Mouse (Mus musculus) 3134 (cell line): ENCODE measurements at regions not wholly inside any gene's neighbourhood (a gene's known extent, or its start where the extent isn't known, plus 50 kb on each side); places are given as distances from the start of the nearest gene placed in this dataset.
"Not testable (repeated sequence)": the region's sequence is repeated elsewhere in the genome, so short reads cannot be mapped to it uniquely, and the experiment has no call there.

Source experiments
- DNase-seq: peaks from one replicate; pipeline ENCODE4 v3.0.0-alpha.2; 2011; ENCODE audit warnings: low spot score; ENCODE audit not compliant: insufficient read length; ENCODE audit errors: extremely low read depth

DNA sequence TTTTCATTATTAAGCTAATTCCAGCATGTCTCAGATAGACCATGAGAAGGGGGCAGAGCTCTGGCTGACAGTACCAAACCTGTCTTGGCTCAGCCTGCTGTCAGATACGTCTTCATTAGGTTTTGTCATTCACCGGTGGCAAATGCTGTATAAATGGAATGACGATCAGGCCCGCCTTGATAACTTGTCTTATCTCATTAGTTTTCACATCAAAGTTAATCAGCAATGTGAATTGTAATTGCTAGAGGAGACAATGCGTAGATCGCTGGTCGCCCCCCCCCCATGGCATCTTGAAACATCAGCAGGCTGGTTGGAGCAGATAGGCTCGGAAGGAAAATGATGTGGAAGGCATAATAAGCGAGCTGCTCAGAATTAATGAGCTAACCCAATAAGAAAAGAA, 132.5 kb upstream of the Kiz start:
- no peak for DNase-seq

DNA sequence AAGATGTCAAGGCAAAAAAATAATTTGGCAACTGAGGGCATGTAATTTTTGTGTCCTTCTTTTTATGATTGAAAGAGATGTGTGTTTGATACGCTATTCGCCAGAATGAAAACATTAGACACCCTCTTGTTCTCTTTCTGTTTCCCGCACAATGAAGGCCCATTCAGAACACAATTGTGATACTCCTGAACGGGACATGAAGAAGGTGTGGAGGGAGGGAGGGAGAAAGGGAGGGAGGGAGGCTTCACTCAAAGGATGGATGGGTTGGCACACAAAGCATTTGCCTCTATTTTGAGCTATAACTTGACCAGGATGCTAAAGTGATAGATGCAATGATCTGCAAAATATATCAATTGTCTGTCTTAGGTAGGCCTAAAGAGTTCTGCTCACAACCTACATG, 132.0 kb upstream of the Kiz start:
- no peak for DNase-seq

DNA sequence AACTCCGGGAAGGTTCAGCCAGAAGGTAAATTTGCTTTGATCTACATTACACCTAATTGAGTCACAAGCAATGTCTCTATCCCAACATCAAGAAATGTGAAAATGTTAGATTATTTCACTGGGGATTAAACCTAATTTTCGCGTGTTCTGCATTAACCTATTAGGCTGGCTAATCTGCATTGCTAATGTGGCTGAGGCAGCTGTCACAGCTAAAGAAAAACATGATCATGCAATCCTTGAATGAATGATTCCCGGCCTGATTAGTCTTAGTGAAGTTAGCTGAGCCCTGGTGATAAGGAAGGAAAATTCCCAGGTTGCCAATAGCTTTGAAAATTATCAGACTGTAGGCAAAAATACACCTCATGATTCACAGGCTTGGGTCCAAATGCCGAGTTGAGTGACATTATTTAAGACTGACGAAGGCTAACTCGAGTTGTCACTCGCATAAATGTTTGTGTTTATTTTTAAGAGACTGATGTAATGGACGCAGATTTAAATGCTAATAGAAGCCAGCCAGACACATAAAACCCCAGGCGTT, 131.5 kb upstream of the Kiz start:
- no peak for DNase-seq

DNA sequence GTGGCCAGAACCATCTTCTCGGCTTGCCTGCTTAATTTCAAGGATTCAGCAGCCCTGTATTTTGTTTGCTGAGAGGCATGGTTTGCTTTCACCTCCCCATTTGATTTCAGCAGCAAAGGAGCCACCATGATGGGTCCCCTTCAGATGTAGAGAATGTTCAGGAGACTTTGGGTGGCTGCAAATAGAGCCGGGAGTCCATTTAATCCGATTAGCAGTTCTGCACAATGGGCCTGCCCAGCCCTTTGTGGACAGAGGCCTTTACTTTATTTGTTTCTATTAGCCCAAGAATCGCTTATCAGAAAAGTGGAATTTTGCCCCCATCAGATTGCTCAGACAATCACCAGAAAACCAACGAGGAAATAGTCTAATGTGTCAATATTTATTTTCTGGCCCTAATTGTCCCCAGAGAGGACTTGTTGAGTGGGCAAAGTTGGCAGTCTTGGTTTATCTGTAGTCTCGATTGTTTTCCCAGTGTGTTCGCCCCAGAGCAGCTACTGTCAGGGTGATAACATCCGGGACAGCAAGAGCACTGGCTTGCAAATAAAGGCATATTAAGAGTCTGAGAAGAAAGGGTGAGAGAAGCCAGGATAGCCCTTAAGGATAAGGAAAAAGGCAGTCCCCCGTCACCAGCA, 130.6 kb upstream of the Kiz start:
- no peak for DNase-seq

DNA sequence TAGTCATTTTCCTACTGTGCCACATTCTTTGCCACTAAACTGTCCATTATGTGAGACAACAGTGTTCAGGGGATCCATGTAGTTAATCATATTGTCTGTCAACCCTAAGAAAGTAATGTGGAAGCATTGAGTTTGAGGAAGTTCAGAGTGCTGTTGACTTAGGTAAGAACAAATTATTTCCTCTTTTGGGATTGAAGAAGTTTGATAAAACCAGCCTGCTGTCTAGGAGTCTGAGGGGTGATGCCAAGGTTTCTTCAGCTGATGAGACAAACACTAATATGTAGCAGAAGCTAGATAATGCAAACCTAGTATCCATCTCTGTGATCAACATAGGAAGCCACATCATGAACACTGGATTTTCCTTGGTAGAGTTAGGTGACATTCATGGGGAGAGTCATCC, 127.0 kb upstream of the Kiz start:
- no peak for DNase-seq

DNA sequence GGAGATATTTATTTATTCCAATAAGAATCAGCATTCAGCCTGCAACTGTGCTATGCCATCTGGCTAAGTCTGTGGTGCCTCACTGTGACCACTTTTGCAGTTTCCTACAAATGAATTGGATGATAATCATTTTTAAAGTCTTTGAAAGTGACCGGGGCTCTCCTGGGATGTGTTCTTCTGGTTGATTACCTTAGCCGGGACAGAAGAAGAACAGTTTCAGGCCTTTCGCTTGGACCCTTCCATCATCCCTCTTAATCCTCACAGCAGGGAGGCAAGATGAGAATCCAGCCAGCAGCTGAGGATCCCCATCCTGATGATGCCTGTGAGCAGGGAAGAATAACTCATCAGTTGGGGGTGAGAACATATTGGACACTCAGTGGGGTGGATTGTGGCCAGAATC, 124.6 kb upstream of the Kiz start:
- DNase-seq, result no peak

DNA sequence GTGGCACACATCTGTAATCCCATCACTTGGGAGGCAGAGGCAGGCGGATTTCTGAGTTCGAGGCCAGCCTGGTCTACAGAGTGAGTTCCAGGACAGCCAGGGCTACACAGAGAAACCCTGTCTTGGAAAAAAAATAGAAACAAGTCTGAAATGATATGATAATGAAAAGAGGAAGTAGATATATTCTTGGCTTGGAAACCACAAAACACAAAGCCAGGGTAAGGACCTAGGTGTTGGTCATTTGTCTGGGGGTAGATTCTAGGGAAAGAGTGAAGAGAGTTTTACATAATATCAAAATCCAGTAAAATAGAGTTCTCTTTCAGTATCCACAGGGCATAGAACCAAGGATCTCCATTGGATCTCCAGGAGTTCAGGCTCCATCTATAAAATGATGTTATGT, 122.8 kb upstream of the Kiz start:
- DNase-seq, result not testable (repeated sequence)

DNA sequence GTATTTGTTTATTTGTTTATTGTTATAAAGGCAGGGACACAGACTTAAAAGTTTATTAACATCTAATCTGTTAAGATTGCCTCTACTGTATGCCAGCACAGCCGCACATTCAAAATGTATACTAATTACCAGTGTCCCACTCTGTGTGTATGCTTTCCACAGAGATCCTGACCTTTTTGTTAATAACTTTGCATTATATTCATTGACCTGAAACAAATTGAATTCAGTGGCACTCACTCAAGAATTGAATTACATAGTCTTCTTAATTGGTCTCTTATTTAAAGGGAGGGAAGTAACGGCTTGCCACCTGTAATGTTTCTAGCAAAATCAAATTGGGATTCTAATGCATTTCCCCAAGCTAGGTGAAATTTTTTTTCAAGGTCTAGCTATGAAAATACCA, 111.3 kb upstream of the Kiz start:
- DNase-seq, result no peak

DNA sequence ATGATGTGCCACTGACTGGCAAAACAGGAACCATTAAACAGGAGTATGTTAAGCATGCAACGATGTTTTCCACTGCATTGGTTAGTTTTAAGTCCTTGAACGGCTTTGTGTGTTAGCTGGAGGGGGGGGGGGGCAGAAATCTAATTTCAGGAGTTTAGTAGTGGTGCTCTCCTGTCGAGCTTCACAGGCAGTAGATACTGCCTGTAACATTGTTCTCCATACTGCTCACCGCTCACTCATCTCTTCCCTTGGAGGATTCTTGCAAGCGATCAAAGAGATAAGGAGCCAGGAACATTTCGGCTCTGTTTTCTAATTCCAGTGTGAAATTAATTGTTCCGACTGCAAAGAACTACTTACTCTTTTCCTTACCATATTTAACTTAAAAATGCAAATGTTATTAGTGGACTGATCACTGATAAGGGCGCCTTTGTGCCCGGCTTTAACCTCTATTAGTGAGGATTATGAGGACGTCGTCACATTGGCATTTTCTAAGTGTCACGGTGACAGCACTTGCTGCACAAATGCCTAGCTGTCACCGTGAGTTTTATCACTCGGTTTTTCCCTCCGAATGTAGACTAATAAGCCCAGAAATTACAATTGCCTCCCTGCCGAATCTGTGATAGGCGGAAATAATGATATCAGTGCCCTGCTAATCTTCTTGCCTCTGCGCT, 110.5 kb upstream of the Kiz start:
- DNase-seq, result no peak

DNA sequence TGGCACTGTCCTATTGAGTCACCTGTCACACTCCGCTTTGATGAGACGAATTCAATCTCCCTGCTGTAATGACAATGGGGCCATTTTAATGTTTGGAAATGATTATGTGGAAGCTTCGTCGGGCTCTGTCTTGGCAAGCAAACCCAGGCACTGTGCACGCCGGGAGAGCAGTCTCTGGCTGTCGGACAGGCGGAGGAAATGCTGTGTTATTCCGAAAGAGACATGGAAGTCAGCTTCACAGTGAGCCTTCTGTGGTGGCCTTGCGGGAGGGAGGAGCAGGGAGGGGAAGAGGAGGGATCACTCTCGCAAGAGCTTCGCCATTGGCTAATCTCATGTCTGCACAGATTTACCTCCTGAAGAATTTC, 110.0 kb upstream of the Kiz start:
- DNase-seq, result no peak

DNA sequence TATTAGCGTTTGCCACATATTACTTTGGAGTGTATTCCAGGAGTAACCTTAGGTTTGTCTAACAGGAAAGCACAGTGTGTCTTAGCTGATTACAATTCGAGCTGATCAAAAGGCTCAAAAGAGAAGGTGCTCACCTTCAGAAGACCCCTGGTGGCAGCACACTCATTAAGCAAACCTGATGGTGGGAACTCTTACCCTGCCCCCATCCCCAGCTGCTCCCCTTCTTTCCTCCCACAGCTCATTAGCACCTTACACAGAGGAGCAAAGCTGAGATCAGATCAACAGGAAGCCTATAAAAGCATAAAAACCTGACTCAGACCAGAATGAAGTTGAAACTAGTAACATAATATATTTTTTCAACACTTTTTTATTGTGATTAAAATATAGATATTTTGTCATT, 101.7 kb upstream of the Kiz start:
- DNase-seq, result no peak

DNA sequence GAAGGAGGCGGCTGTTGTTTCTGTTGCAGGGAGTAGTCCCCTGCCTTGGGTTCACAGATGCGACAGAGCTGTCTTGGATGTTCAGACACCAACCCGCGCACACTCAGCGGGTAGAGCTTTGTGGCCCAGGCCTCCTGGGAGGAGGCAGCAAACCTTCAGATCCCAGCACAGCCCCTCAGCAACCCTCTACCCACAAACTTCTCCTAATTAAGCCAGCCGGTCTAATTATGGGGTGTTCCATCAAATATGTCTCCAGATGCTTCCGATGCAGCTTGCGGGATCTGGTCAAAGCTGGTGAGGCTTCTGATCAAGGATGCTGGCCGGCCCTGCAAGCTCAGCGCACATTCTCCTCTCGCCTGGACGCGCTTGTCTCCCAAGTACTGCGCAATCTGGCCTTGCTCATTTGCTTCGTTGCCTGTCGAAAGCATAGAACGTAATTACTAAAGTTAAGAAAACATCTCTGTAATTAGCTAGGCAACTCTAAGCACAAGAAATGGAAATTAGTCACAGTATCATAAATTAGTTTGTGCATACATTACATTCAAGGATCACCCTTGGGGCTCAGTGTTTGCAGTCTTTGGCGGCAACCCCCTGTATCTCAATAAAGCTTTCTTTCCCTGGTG, 92.0 kb upstream of the Kiz start:
- no peak for DNase-seq

DNA sequence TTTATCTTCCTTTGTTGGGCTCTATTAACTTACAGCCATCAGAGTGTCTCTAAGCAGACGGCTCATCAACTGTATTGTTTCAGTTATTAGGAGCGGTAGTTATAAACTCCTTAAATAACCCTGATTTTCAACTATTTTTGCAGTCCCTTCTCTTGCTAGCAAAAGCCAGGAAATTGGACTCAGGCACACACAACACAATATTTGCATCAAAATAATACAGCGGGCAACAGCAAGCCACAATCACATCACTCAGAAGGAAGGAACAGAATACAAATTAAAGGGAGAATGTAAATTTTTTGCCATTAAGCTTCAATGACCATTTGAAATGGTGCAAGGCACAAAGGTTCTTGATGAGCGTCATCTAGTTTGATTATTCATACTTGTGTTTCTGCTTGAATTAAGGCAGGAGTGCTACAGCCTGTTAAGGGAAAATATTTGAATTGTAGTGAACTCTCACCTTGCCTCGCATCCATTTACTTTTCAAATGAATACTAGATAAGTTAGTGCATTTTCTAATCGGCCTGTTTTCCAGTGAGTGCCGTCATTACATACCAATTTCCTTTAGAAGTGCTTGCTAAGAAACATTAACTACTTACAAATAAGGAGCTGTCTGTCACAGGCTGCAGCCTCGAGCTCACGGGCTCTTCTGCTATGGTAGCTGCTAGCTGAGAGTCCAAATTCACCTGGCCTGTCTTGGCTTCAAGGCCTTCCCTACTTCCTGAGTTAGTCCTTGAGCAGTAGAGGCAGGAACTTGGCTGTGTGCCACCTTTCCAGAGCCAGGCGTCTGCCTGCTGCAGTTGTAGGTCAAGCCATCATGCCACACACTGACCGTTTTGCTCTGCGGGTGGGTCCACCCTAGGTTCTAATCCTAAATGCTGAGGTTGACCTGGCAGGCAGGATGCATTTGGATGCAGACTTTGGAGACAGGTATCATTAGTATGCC, 91.1 kb upstream of the Kiz start:
- no peak for DNase-seq

DNA sequence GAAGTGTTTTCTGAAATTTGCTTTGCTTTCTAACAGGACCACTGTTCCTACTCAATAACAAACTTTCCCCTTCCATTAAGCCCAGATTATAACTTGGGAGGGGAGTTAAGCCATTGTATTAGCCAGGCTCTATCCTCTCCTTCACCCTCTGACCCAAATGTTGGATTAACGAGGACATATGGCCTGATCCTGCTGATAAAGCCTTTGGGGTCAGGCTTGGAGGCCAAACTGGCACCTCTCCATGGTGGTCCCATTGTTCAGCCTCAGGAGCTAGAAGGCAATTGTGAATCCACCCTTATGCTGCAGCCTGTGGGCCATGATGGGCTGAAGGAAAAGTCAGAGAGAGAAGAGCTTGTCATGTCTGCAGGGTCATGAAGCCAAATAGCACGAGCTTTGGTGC, 80.8 kb upstream of the Kiz start:
- no peak for DNase-seq

DNA sequence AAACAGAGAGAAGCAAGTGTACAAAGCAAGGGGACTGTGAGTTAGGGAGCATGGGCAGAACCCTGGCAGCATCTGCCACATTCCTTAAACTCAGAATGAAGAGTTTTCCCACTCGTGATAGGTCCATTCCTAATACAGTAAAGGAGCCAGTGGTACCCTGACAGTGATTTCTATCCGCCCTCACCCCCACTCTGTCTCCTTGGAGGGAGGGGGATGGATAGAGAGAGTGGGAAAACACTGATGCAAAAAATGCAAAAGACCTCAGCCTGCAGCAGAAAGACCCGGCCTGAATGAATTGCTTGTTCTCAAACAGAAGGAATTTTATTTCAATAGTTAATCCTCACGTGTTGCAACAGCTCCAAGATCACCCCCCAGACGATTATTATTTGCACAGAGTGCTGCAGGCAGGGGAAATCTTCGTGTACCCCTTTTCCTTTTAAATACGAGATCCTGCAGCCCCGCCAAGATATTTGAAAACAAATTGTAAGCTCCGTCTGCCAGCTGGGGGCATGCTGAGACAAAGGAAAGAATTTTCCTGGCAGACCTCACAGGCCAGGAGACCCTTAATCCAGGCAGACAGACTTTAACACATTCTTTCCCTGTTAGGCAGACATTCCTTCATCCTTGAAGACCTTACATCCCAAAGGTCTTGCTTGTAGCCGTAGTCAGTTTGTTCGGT, 68.4 kb upstream of the Kiz start:
- DNase-seq, result no peak

DNA sequence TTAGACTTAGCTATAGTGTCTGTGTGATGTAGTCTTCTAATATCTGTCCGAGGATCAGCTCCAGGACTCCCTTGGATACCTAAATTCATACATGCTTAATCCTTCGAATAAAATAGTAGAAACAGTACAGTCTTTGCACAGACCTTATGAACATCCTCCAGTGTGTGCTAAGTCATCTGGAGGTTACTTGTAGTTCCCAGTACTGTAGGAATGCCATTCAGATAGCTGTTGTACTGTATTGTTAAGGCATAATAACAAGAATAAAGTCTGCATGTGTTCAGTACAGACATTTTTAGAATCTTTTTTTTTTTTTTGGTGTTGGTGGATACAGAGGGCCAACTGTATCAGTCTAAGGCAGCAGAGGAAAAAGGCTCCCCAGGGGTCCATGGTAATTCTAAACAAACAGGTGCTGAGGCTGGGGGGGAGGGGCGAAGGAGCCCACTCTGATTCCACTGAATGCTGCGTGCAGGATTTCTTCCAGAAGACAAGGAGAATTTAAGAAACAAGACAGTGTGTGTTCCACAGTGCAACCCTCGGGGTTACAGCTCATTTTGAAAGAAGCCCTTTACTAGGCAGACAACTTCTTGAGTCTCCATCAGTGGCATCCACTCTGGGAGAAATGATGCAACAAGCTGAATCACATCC, 67.7 kb upstream of the Kiz start:
- DNase-seq, result no peak

DNA sequence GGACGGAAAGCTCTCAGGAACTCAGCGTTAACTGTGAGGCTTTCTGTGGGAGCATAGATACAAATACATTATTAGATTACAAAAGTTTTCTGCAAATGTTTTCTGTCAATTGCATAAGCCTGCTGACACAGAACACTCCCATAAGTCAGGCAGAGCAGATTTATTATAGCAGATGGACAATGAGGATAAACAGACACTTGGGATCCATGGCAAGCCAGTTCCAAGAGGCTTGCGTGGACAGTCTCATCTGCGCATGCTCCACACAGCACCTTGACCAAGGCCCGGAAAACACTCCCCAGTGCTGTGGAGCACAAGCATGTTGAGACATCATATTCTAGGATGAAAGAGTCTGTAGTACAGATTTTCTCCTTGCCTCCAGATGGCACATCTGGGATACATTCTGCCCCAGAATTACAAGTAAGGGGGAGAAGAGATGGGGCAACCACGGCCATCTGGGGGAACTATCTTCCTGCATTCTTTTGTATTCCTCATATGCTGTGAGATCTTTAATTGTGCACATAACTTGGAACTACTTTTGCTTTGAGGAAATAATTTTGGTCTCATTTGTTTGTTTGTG, 62.7 kb upstream of the Kiz start:
- DNase-seq, result no peak

DNA sequence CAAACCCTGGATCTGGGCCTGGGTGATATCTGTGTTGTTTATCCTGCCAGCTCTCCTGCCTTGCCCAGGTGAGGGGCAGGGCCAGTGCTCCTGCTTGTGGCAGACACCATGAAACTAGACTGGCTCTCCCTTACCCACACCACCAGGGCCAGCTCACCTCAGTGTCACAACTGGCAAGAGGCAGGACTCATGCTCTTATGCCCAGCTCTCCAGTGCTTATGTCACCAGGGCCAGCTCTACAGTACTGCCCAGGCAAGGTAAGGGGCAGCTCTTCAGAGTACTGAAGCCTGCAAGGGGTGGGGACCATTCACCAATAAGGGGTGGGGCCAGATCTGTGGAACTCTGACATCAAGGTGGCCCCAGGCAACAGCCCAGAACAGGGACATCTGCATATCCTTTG, 52.7 kb upstream of the Kiz start:
- DNase-seq, result no peak
